Mouse (Mus musculus) erythroblast, embryonic 14.5 days (primary cell): ENCODE data around the gene Alpk1. TPM values are rescaled to one million over a fixed set of nuclear protein-coding genes. Genes with fewer than 3 reads are reported as not detected.

Experiments used
- H3K27me3 ChIP-seq: 2 replicates; pipeline ENCODE4 v1.6.1; 2012; ENCODE audit warnings: inconsistent platforms; ENCODE audit not compliant: control insufficient read depth
- H3K36me3 ChIP-seq: 2 replicates; pipeline ENCODE4 v1.6.1; 2012; ENCODE audit warnings: mild to moderate bottlenecking, inconsistent platforms; ENCODE audit not compliant: control insufficient read depth
- H3K4me1 ChIP-seq: 2 replicates; pipeline ENCODE4 v1.6.1; 2012; ENCODE audit warnings: inconsistent platforms; ENCODE audit not compliant: control insufficient read depth
- H3K4me3 ChIP-seq: replicated peaks from 2 replicates; pipeline ENCODE3; 2012; ENCODE audit warnings: moderate library complexity, mild to moderate bottlenecking, inconsistent platforms
- H3K9me3 ChIP-seq: 2 replicates; pipeline ENCODE4 v1.6.1; 2012; ENCODE audit warnings: low read length, inconsistent platforms, mixed read lengths; ENCODE audit not compliant: control insufficient read depth
- GATA1 ChIP-seq: IDR thresholded peaks from 2 replicates; pipeline ENCODE4 v1.6.1; 2012; ENCODE audit warnings: low read length, inconsistent platforms, mixed read lengths
- TAL1 ChIP-seq: IDR thresholded peaks from 3 replicates; pipeline ENCODE4 v1.6.1; 2012; ENCODE audit warnings: low read length, inconsistent platforms, mixed read lengths
- polyA plus RNA-seq: library from polyadenylated mRNA; stranded (reverse); fragments of >175 nt; gene quantifications from 2 replicates; pipeline ENCODE4 v1.2.3, GENCODE M21; 2012

Gene Alpk1
- polyA plus RNA-seq, 1 experiment, result not detected

- peaks cover 14% of the 10 kb centered on the region for H3K4me1 ChIP-seq
- no peaks in the 10 kb centered on the region for H3K27me3 ChIP-seq
- TF ChIP-seq TAL1 (no peak), GATA1 (no peak)
- H3K9me3 ChIP-seq, result no peaks in the 10 kb centered on the region
- no peak overlapping the region for H3K4me3 ChIP-seq
- H3K36me3 ChIP-seq, result peaks cover 83% of the 10 kb centered on the region
These were observed 28.8 kb upstream of the Alpk1 start for GRCm38 (mm10) chr3:127809103-127809502.

- Histone ChIP-seq H3K36me3 (peaks cover 71% of the 10 kb centered on the region), H3K27me3 (no peaks in the 10 kb centered on the region), H3K4me1 (peaks cover 20% of the 10 kb centered on the region), H3K4me3 (no peak overlapping the region), H3K9me3 (no peaks in the 10 kb centered on the region)
- TF ChIP-seq GATA1, result no peak
- TF ChIP-seq TAL1, result no peak
These were observed 27.5 kb upstream of the Alpk1 start for GRCm38 (mm10) chr3:127807846-127808245.

GRCm38 (mm10) chr3:127805991-127806390, 25.7 kb upstream of the Alpk1 start:
- H3K4me3 ChIP-seq, result no peak overlapping the region
- no peaks in the 10 kb centered on the region for H3K27me3 ChIP-seq
- no peak for TF ChIP-seq GATA1
- TF ChIP-seq TAL1, result no peak
- H3K36me3 ChIP-seq, result peaks cover 60% of the 10 kb centered on the region
- no peaks in the 10 kb centered on the region for H3K9me3 ChIP-seq
- H3K4me1 ChIP-seq, result peaks cover 21% of the 10 kb centered on the region

GRCm38 (mm10) chr3:127805071-127805470, 24.7 kb upstream of the Alpk1 start:
- no peaks in the 10 kb centered on the region for H3K27me3 ChIP-seq
- no peak for TF ChIP-seq TAL1
- TF ChIP-seq GATA1, result no peak
- peaks cover 54% of the 10 kb centered on the region for H3K36me3 ChIP-seq
- no peaks in the 10 kb centered on the region for H3K9me3 ChIP-seq
- no peak overlapping the region for H3K4me3 ChIP-seq
- peaks cover 22% of the 10 kb centered on the region for H3K4me1 ChIP-seq

GRCm38 (mm10) chr3:127804439-127804838, 24.1 kb upstream of the Alpk1 start:
- H3K4me1 ChIP-seq, result peaks cover 26% of the 10 kb centered on the region
- H3K27me3 ChIP-seq, result no peaks in the 10 kb centered on the region
- no peaks in the 10 kb centered on the region for H3K9me3 ChIP-seq
- H3K36me3 ChIP-seq, result peaks cover 54% of the 10 kb centered on the region
- TF ChIP-seq TAL1 (no peak), GATA1 (no peak)
- no peak overlapping the region for H3K4me3 ChIP-seq

GRCm38 (mm10) chr3:127802814-127803213, 22.5 kb upstream of the Alpk1 start:
- no peaks in the 10 kb centered on the region for H3K9me3 ChIP-seq
- peaks cover 26% of the 10 kb centered on the region for H3K4me1 ChIP-seq
- no peaks in the 10 kb centered on the region for H3K27me3 ChIP-seq
- H3K36me3 ChIP-seq, result peaks cover 54% of the 10 kb centered on the region
- no peak overlapping the region for H3K4me3 ChIP-seq
- no peak for TF ChIP-seq TAL1
- TF ChIP-seq GATA1, result no peak

GRCm38 (mm10) chr3:127801162-127801561, 20.8 kb upstream of the Alpk1 start:
- Histone ChIP-seq H3K4me1 (peaks cover 26% of the 10 kb centered on the region), H3K27me3 (no peaks in the 10 kb centered on the region), H3K4me3 (no peak overlapping the region), H3K36me3 (peaks cover 57% of the 10 kb centered on the region), H3K9me3 (no peaks in the 10 kb centered on the region)
- TF ChIP-seq GATA1 (no peak), TAL1 (no peak)

GRCm38 (mm10) chr3:127796271-127796670, 15.9 kb upstream of the Alpk1 start:
- Histone ChIP-seq H3K36me3 (peaks cover 74% of the 10 kb centered on the region), H3K9me3 (peaks cover 12% of the 10 kb centered on the region), H3K4me1 (peaks cover 38% of the 10 kb centered on the region), H3K4me3 (no peak overlapping the region), H3K27me3 (no peaks in the 10 kb centered on the region)
- TF ChIP-seq TAL1 (no peak), GATA1 (no peak)

GRCm38 (mm10) chr3:127795762-127796161, 15.4 kb upstream of the Alpk1 start:
- Histone ChIP-seq H3K27me3 (no peaks in the 10 kb centered on the region), H3K36me3 (peaks cover 74% of the 10 kb centered on the region), H3K4me1 (peaks cover 42% of the 10 kb centered on the region), H3K9me3 (peaks cover 12% of the 10 kb centered on the region), H3K4me3 (no peak overlapping the region)
- no peak for TF ChIP-seq TAL1
- no peak for TF ChIP-seq GATA1

GRCm38 (mm10) chr3:127793022-127793421, 12.7 kb upstream of the Alpk1 start:
- peak overlapping the region; percentile 76 for H3K4me3 ChIP-seq
- H3K36me3 ChIP-seq, result peaks cover 53% of the 10 kb centered on the region

More at GRCm38 (mm10) chr3:127793022-127793421, 12.7 kb upstream of the Alpk1 start:
- H3K9me3 ChIP-seq, result peaks cover 12% of the 10 kb centered on the region
- TF ChIP-seq TAL1 (no peak), GATA1 (no peak)
- H3K27me3 ChIP-seq, result peaks cover 8% of the 10 kb centered on the region
- H3K4me1 ChIP-seq, result peaks cover 51% of the 10 kb centered on the region
